Mouse (Mus musculus) gastrocnemius, postnatal 4 days (tissue): ENCODE results near the gene Cuedc2. TPM values are rescaled to one million over a fixed set of nuclear protein-coding genes. Genes with fewer than 3 reads are reported as not detected.

Experiments
- DNase-seq, 2 experiments: peaks; one replicate each; pipeline ENCODE4 v3.0.0; 2021 to 2022; ENCODE audit warnings: low spot score in 2 of 2, mixed read lengths in 2 of 2
- total RNA-seq, 2 experiments: library from RNA; stranded (reverse); gene quantifications; 2 replicates each; pipeline ENCODE4 v1.2.3; 2021

Gene Cuedc2
- total RNA-seq, 2 experiments from 2014 or later, result 106 to 120 TPM

GRCm38 (mm10) chr19:46344710-46345419 is 6.4 kb upstream of the Cuedc2 start:
- no peak for DNase-seq

GRCm38 (mm10) chr19:46339287-46339971 is 927 bp upstream of the Cuedc2 start:
- DNase-seq, result no peak

- no peak for DNase-seq
These were observed 412 bp upstream of the Cuedc2 start for GRCm38 (mm10) chr19:46338942-46339286.

- no peak for DNase-seq
These were observed 677 bp downstream of the Cuedc2 start for GRCm38 (mm10) chr19:46337719-46338330.

GRCm38 (mm10) chr19:46333906-46334305 is 4.6 kb downstream of the Cuedc2 start:
- no peak for DNase-seq

GRCm38 (mm10) chr19:46332721-46333339 is 5.7 kb downstream of the Cuedc2 start:
- peak in 1 of 2 experiments; percentile 6 for DNase-seq

GRCm38 (mm10) chr19:46331936-46332335 is 6.6 kb downstream of the Cuedc2 start:
- peak in 1 of 2 experiments; percentile 8 for DNase-seq

- peak in 1 of 2 experiments; percentile 7 for DNase-seq
These were observed 7.2 kb downstream of the Cuedc2 start for GRCm38 (mm10) chr19:46331326-46331725.

GRCm38 (mm10) chr19:46330696-46331095 is 7.8 kb downstream of the Cuedc2 start:
- DNase-seq, result peak in 1 of 2 experiments; percentile 8

- DNase-seq, result peak; percentile 74 to 82
These were observed 8.6 kb downstream of the Cuedc2 start for GRCm38 (mm10) chr19:46329951-46330350.

- peak in 1 of 2 experiments; percentile 13 for DNase-seq
These were observed 9.4 kb downstream of the Cuedc2 start for GRCm38 (mm10) chr19:46329031-46329641.

- DNase-seq, result peak; percentile 86 to 93
These were observed 10.1 kb downstream of the Cuedc2 start, which contains the start of gene Fbxl15 for GRCm38 (mm10) chr19:46328081-46329030. TSS of gene Fbxl15 (plus strand) at chr19:46328184.

GRCm38 (mm10) chr19:46327531-46328064 is 10.9 kb downstream of the Cuedc2 start:
- no peak for DNase-seq

- no peak for DNase-seq
These were observed 11.7 kb downstream of the Cuedc2 start, which contains the start of gene Psd for GRCm38 (mm10) chr19:46326756-46327305. TSS of gene Psd (minus strand) at chr19:46327156.

GRCm38 (mm10) chr19:46326019-46326755 is 12.3 kb downstream of the Cuedc2 start:
- DNase-seq, result no peak

GRCm38 (mm10) chr19:46324918-46325317 is 13.6 kb downstream of the Cuedc2 start:
- no peak for DNase-seq

- DNase-seq, result no peak
These were observed 14.1 kb downstream of the Cuedc2 start for GRCm38 (mm10) chr19:46324366-46324765.

GRCm38 (mm10) chr19:46323716-46324115 is 14.8 kb downstream of the Cuedc2 start:
- no peak for DNase-seq
